Mouse (Mus musculus) heart, embryonic 11.5 days (tissue): ENCODE results near the gene Cmss1. TPM values are rescaled to one million over a fixed set of nuclear protein-coding genes. Genes with fewer than 3 reads are reported as not detected.
A peak's percentile ranks its signal among the peaks of the same experiment; 100 is the strongest.

Experiments used
- ATAC-seq: fragments of 200-750 bp; cut with Nextera tagmentation; replicated peaks from 2 replicates; pipeline ENCODE4 v1.8.0; 2017; ENCODE audit warnings: moderate library complexity; ENCODE audit not compliant: insufficient number of reproducible peaks, low FRiP score, low TSS enrichment
- H3K27ac ChIP-seq: fragments of 300-500 bp; sonication (generic); 2 replicates; pipeline ENCODE4 v1.5.1; 2014; ENCODE audit warnings: mild to moderate bottlenecking, low read depth, low read length
- H3K27me3 ChIP-seq: fragments of 300-500 bp; sonication (generic); 2 replicates; pipeline ENCODE4 v1.6.1; 2014; ENCODE audit warnings: mild to moderate bottlenecking, low read length, mixed read lengths; ENCODE audit not compliant: control insufficient read depth, insufficient read depth
- H3K36me3 ChIP-seq: fragments of 300-500 bp; sonication (generic); 2 replicates; pipeline ENCODE4 v1.6.1; 2014; ENCODE audit warnings: mild to moderate bottlenecking, low read length, moderate library complexity, mixed read lengths; ENCODE audit not compliant: control insufficient read depth, insufficient read depth
- H3K4me1 ChIP-seq: fragments of 300-500 bp; sonication (generic); 2 replicates; pipeline ENCODE4 v1.6.1; 2014; ENCODE audit warnings: low read length; ENCODE audit not compliant: control insufficient read depth, insufficient read depth
- H3K4me2 ChIP-seq: fragments of 300-500 bp; sonication (generic); 2 replicates; pipeline ENCODE4 v1.6.1; 2014; ENCODE audit warnings: mild to moderate bottlenecking, moderate library complexity
- H3K4me3 ChIP-seq: fragments of 300-500 bp; sonication (generic); 2 replicates; pipeline ENCODE4 v1.5.1; 2014; ENCODE audit warnings: low read depth, low read length
- H3K9ac ChIP-seq: fragments of 300-500 bp; sonication (generic); 2 replicates; pipeline ENCODE4 v1.6.1; 2014; ENCODE audit warnings: mild to moderate bottlenecking, low read depth, low read length, moderate library complexity
- H3K9me3 ChIP-seq: fragments of 300-500 bp; sonication (generic); replicated peaks from 2 replicates; pipeline ENCODE4 v1.6.1; 2016; ENCODE audit warnings: low read length; ENCODE audit not compliant: control insufficient read depth
- WGBS: fragments of 180-500 bp; shearing (Covaris S2); extraction: QIAGEN DNeasy Blood & Tissue Kit; methylation state at CpG from one replicate; pipeline ENCODE4 v1.1.7; 2014; ENCODE audit not compliant: insufficient replicate concordance; 5-methylcytosine and 5-hydroxymethylcytosine counted together
- polyA plus RNA-seq: library from polyadenylated mRNA; unstranded; fragments of >200 nt; fragmentation: Nextera tagmentation; extraction: Ambion mirVana; gene quantifications from 2 replicates; pipeline ENCODE4 v1.2.1, GENCODE M21; 2014

The Cmss1 gene
- polyA plus RNA-seq, 1 experiment from 2014 or later = 36.6 TPM

DNA sequence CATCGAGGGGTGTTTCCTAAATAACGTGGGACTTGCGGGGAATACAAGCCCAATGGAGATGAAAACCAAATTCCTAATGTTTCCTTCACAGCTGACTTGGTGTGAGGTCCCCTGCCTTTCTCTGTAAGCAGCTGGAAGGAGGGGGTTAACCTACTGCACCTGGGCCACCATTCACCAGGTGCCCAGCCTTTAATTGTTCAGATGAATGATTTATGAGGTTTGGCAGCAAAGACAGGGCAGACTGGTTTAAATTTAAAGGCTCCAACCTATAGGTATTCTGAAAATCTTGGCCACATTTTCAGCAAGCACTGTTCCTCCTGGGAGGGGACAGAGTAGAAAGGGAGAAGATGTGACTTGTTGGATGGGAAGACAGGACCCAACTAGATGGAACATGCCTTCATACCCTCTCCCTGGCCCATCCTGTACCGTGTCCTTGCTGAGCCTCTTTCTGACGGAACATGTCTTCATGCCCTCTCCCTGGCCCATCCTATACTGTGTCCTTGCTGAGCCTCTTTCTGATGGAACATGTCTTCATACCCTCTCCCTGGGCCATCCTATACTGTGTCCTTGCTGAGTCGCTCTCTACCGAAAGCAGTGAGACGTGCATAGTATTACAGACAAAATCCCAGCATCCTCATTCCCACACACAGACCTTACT is 152.4 kb downstream of the Cmss1 start:
- Histone ChIP-seq H3K4me1 (no peaks in the 10 kb centered on the region), H3K9me3 (no peaks in the 10 kb centered on the region), H3K4me3 (no peak overlapping the region), H3K4me2 (no peak overlapping the region), H3K9ac (no peak overlapping the region), H3K27me3 (no peaks in the 10 kb centered on the region), H3K27ac (no peak overlapping the region), H3K36me3 (no peaks in the 10 kb centered on the region)
- 89% methylated on average over 8 of the region's 8 CpGs for WGBS
- 0 out of 2 replicates have a peak, but pooled peaks have one; percentile 46 for ATAC-seq

DNA sequence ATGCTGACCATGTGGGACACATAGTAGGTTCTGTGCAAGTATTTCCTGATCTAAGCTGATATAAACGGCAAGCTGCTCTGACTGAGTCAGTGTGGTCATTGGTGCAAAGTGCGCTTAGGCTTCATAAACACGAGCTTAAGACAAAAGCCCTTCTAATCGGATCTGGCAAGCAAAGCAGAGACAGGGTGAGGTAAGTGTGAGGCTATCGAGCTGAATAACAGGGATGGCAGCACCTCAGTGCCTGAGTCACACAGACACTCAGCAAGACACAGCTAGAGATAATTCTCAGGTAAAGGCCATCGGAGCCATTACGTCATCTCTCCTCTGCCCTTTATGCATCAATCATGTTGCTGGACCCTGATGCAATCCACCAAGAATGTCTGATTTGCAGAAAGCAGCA is 153.7 kb downstream of the Cmss1 start:
- no peaks in the 10 kb centered on the region for H3K27me3 ChIP-seq
- no peak overlapping the region for H3K27ac ChIP-seq
- 37% methylated on average over 7 of the region's 7 CpGs for WGBS
- H3K36me3 ChIP-seq = no peaks in the 10 kb centered on the region
- ATAC-seq = no peak
- H3K4me1 ChIP-seq = no peaks in the 10 kb centered on the region
- peaks cover 5% of the 10 kb centered on the region for H3K9me3 ChIP-seq
- H3K9ac ChIP-seq = no peak overlapping the region
- no peak overlapping the region for H3K4me3 ChIP-seq
- H3K4me2 ChIP-seq = no peak overlapping the region

DNA sequence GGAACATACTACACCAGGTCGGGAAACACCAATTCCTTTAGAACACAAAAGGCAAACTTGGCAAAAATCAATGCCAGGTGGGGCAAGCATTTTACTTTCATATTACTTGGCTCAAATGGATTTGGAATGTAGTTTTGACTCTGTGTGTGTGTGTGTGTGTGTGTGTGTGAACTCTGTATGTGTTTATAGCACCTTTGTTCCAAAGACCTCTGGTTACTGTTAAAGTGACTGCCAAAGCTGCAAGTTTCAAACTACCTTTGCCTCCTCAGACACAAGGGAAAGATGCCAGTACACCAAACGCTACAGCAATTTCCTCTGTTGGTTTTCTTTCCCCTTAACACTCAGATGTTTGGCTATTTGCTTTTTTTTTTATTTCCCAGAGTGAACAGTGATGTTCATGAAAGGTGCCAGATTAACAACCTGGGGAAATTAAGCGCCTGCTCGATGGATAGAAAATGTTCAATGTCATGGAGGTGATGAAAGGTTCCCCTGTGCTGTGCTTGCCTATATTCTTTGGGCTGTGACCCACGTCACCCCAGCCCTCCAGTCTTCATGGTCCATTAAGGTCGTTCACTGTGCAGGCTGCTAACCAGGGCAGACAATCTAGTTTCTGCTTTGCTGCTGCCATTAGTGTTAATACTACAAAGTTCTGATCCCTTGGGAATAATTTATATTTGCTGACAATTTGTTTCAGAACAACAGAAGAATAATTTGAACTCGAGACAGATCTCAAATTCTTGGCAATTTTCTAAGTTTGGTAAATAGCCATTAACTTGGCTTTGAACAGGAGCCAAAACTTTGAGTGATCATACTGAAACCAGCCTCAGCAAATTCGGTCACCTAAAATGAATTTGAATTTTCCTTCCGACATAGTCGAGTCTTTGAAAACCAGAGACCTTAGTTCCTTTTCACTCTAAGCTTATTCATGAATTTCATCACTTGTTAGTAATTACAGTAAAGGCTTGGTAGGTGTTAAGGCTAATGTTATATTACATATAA is 161.3 kb downstream of the Cmss1 start:
- peaks cover 5% of the 10 kb centered on the region for H3K9me3 ChIP-seq
- WGBS = 67% methylated on average over 10 of the region's 10 CpGs
- H3K4me2 ChIP-seq = no peak overlapping the region
- no peak overlapping the region for H3K4me3 ChIP-seq
- no peak overlapping the region for H3K27ac ChIP-seq
- no peaks in the 10 kb centered on the region for H3K27me3 ChIP-seq
- no peaks in the 10 kb centered on the region for H3K4me1 ChIP-seq
- H3K36me3 ChIP-seq = no peaks in the 10 kb centered on the region
- no peak overlapping the region for H3K9ac ChIP-seq
- no peak for ATAC-seq

DNA sequence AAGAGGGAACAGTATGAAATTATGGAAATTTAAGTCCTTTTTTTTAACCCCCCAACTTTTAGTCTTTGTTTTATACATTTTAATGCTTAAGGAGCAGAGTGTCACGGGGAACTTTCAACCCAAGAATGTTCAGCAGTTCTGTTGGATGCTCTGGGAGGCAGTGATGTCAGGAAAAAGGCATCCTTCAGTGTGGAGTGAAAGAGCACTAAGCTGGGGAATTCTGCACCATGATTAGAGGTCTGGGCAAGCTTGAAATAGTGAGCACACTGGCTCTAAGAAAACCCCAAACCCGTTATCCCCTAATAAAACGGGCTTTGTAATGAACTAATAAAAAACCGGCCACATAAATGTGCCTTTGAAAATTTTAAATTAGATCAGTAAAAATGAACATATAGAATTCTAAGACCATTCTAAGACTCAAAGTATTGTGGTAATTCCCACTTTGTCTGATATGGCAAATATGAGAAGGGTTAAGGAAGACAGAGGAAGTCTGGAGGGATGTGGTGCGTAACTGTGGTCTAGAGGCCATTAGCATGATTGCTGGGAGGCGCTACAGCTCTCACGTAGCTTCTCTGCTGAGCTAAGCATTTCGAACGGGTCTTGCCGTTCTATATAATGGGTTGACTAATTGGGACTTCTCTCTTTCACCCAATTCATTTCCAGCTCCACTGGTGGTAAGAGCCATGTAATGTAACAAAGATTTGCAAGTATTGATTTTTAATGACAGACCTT is 165.8 kb downstream of the Cmss1 start:
- Histone ChIP-seq H3K9me3 (no peaks in the 10 kb centered on the region), H3K9ac (no peak overlapping the region), H3K4me1 (no peaks in the 10 kb centered on the region), H3K36me3 (no peaks in the 10 kb centered on the region), H3K4me2 (no peak overlapping the region), H3K4me3 (no peak overlapping the region), H3K27ac (no peak overlapping the region), H3K27me3 (no peaks in the 10 kb centered on the region)
- ATAC-seq = no peak
- 78% methylated on average over 10 of the region's 10 CpGs for WGBS

DNA sequence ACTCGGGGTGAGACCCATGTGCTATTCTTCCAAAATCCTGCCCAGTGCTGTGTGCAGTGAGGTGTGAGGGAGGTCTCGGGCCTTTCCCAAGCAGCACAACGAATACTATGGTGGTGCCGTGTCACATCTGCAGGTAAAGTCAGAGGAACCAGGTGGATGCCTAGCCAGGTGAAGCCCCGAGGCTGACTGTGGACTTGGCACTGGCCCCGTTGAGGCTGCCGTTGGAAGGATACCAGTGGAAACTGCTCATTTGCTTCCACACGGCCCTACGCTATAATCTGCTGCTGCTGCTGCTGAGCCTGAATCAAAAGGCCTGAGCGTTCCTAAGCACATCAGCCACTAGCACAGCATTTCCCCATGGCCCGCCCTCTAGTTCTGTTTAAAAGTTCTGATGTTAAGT is 167.5 kb downstream of the Cmss1 start:
- H3K4me2 ChIP-seq = no peak overlapping the region
- no peaks in the 10 kb centered on the region for H3K9me3 ChIP-seq
- H3K9ac ChIP-seq = no peak overlapping the region
- no peaks in the 10 kb centered on the region for H3K36me3 ChIP-seq
- no peak for ATAC-seq
- no peaks in the 10 kb centered on the region for H3K4me1 ChIP-seq
- no peak overlapping the region for H3K27ac ChIP-seq
- H3K4me3 ChIP-seq = no peak overlapping the region
- H3K27me3 ChIP-seq = no peaks in the 10 kb centered on the region
- WGBS = 88% methylated on average over 11 of the region's 11 CpGs

DNA sequence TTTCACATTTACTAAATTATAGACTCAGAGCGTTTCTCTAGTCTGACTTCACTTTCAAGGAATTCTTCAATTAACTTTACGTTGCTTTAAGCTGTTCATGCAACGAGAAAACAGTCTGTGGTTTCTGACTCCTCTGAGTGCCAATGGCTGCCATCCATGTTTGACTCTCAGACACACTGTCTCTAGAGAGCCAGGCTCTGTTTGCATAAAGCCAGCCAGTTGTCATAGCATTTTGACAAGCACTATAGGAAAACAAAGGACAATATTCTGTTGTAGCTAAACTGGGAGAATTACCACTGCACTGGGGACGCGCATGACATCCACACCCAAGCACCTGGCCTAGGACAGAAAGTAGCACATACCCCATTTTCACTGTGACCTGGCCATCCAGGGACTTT is 168.4 kb downstream of the Cmss1 start:
- Histone ChIP-seq H3K4me2 (no peak overlapping the region), H3K27ac (no peak overlapping the region), H3K4me1 (no peaks in the 10 kb centered on the region), H3K9me3 (no peaks in the 10 kb centered on the region), H3K27me3 (no peaks in the 10 kb centered on the region), H3K4me3 (no peak overlapping the region), H3K9ac (no peak overlapping the region), H3K36me3 (no peaks in the 10 kb centered on the region)
- ATAC-seq = no peak
- 76% methylated on average over 5 of the region's 5 CpGs for WGBS

DNA sequence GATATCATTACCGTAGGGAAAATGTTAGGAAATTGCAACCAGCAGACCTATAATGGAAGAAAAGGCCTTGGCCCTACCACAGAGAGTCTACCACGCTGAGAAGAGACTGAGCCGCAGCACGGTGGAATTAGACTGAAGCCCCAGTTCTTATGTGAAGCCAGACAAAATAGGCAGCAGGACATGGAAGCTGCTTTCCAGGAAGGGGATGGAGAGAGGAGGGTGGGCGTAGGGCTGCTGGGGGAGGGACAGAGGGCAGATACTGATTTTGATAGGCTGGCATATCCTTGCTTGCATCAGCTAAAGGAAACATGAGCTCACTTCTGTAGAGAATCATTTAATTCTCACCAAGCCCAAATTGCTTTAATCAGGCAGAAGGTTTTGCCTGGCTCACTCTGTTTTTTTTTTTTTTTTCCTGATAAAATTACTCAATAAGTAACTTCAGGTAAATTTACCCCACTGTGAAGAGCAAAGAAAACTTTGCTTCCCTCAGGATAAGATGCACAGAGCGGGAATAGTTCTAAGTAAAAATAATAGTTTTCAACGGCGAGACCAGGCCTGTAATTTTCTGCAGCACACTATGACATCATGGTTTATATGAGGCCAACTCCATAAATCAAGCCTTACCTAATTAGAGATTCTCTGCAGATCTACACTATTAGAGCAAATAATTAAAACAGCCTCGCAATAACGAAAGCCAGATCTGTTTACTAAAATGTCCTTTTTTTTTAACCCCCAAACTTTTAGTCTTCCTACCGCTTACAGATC is 169.0 kb downstream of the Cmss1 start:
- H3K4me1 ChIP-seq = no peaks in the 10 kb centered on the region
- WGBS = 77% methylated on average over 11 of the region's 11 CpGs
- H3K27ac ChIP-seq = no peak overlapping the region
- no peaks in the 10 kb centered on the region for H3K9me3 ChIP-seq
- H3K36me3 ChIP-seq = no peaks in the 10 kb centered on the region
- no peak for ATAC-seq
- H3K27me3 ChIP-seq = no peaks in the 10 kb centered on the region
- H3K4me3 ChIP-seq = no peak overlapping the region
- no peak overlapping the region for H3K9ac ChIP-seq
- no peak overlapping the region for H3K4me2 ChIP-seq

DNA sequence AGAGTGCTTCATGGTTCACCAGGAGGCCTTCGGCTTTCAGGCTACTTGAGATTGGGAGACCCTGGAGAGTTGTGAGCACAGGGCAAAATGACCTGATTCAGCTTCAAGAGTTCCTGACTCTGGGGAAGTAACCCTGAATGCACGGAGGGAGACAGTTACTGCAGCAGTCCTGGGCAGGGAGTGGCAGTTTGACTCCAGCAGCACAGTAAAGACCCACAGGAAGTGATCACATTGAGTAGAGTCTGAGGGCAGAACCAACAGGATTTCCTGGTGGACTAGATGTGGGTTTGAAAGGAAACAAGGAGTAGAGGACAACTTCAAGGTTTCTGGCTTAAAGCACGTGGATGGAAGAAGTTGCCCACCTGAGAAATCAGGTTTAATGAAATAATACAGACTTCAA is 172.0 kb downstream of the Cmss1 start:
- Histone ChIP-seq H3K4me2 (no peak overlapping the region), H3K27me3 (no peaks in the 10 kb centered on the region), H3K4me1 (no peaks in the 10 kb centered on the region), H3K4me3 (no peak overlapping the region), H3K9ac (no peak overlapping the region), H3K27ac (no peak overlapping the region), H3K36me3 (no peaks in the 10 kb centered on the region), H3K9me3 (no peaks in the 10 kb centered on the region)
- WGBS = 65% methylated on average over 3 of the region's 3 CpGs
- no peak for ATAC-seq
